Mouse (Mus musculus): ENCODE measurements around the gene Ppp1r35. TPM values are rescaled to one million over a fixed set of nuclear protein-coding genes. Genes with fewer than 3 reads are reported as not detected.
A peak's percentile ranks its signal among the peaks of the same experiment; 100 is the strongest.
"Not testable (repeated sequence)": the region's sequence is repeated elsewhere in the genome, so short reads cannot be mapped to it uniquely, and the experiment has no call there.

Gene Ppp1r35
- polyA plus RNA-seq, 1 experiment: not detected

DNA sequence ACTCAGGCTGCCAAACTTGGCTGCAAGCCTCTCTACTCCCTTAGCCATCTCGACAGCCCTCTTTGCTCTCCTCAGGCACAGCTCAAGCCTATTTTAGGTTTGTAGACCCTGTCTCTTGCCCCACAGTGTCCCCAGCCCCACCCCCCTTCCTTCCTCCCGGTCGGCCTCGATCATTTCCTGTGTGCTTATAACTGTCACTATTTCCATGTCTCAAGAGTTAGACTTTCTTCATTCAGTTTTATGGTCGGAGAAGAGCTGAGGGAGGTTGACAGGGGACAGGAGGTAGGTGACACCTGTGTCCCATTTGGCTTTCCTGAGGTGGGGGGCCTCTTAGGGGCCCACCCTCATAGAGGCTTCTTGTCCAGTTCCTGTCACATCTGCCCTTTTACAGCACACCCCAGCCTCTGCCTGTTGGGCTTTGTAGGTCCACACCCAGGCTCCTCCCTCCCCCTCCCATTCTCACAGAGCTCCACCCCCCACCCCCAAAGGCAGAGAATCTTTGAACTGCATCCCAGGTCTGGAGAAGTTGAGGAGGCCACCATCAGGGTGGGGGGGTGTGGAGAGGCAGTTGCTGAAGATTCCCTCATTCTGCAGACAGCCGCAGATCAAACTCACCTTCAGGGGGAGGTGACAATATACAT is 29.3 kb upstream of the Ppp1r35 start:
- Histone ChIP-seq H3K27ac (ENCODE audit: insufficient read depth, low read depth, low read length) (no peak overlapping the region), H3K4me1 (ENCODE audit: control insufficient read depth, insufficient read depth, low read length) (peaks cover 20% of the 10 kb centered on the region), H3K4me3 (ENCODE audit: insufficient read depth, low read depth, low read length) (no peak overlapping the region)
- TF ChIP-seq CTCF (IDR thresholded peaks at IDR 0.05; ENCODE audit: insufficient read depth, low read depth, low read length) (no peak), POLR2A (IDR thresholded peaks at IDR 0.05; ENCODE audit: insufficient read depth, low read depth, low read length) (no peak)
- 74% methylated on average over 6 of the region's 6 CpGs for WGBS

DNA sequence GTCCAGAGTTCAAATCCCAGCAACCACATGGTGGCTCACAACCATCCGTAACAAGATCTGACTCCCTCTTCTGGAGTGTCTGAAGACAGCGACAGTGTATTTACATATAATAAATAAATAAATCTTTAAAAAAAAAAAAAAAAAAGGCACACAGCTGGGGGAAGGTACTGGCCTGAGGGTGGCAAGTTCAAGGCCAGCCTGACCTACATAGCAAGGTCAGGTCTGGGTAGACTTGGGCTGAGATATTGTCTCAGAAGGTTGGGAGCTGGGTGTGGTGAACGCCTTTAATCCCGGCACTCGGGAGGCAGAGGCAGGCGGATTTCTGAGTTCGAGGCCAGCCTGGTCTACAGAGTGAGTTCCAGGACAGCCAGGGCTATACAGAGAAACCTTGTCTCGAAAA is 28.4 kb upstream of the Ppp1r35 start:
- H3K4me3 ChIP-seq (ENCODE audit: insufficient read depth, low read depth, low read length); H3K27ac ChIP-seq (ENCODE audit: insufficient read depth, low read depth, low read length): not testable (repeated sequence)
- 91% methylated on average over 7 of the region's 8 CpGs for WGBS
- peaks cover 20% of the 10 kb centered on the region for H3K4me1 ChIP-seq (ENCODE audit: control insufficient read depth, insufficient read depth, low read length)

DNA sequence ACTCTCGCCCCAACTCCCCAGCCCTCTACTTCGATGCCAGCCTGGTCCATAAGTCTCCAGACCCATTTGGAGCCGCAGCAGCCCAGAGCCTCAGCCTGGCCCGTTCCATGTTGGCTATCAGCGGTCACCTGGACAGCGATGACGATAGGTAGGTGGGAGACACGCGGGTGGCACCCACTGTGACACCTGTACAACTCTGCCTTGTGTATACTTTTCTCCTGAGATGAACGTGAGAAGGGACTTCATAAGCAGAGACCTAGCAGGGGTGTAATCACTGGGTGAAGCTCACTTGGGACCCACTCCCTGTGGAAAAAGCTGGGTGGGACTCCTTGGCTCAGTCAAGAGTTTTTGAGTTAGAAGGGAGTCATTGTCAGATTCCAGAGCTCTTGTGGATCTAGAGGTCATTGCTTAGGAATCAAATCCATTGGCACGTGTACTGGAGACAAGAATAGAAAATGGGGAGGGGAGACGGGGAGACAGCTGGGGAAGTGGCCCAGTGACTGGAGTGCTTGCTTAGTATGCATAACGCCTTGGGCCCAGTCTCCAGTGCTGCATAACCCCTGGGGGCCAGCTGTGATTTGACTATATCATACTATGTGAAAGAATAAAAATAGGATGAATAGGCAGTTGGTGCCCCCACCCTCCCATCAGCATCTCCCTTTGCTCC is 27.3 kb upstream of the Ppp1r35 start:
- H3K27ac ChIP-seq (ENCODE audit: insufficient read depth, low read depth, low read length): no peak overlapping the region
- no peak for TF ChIP-seq CTCF (IDR thresholded peaks at IDR 0.05; ENCODE audit: insufficient read depth, low read depth, low read length)
- no peak for TF ChIP-seq POLR2A (IDR thresholded peaks at IDR 0.05; ENCODE audit: insufficient read depth, low read depth, low read length)
- 91% methylated on average over 13 of the region's 13 CpGs for WGBS
- H3K4me1 ChIP-seq (ENCODE audit: control insufficient read depth, insufficient read depth, low read length): peaks cover 22% of the 10 kb centered on the region
- no peak overlapping the region for H3K4me3 ChIP-seq (ENCODE audit: insufficient read depth, low read depth, low read length)

DNA sequence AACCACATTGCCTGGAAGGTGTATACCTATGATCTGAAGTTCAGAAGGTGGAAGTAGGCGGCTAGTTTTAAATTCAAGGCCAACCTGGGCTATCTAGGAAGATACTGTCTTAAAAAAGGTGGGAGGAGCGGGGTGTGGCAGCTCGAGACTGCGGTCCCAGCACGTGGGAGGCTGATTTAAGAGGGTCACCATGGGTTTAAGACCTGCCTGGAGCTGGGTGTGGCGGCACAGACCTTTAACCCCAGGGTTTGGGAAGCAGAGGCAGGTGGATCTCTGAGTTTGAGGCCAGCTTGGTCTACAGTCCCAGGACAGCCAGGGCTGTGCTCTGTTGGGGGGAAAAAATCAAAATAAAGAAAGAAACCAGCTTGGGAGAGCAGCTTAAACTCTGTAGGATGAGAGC is 26.7 kb upstream of the Ppp1r35 start:
- Histone ChIP-seq H3K4me3 (ENCODE audit: insufficient read depth, low read depth, low read length) (no peak overlapping the region), H3K4me1 (ENCODE audit: control insufficient read depth, insufficient read depth, low read length) (peaks cover 21% of the 10 kb centered on the region), H3K27ac (ENCODE audit: insufficient read depth, low read depth, low read length) (no peak overlapping the region)
- TF ChIP-seq CTCF (IDR thresholded peaks at IDR 0.05; ENCODE audit: insufficient read depth, low read depth, low read length) (no peak), POLR2A (IDR thresholded peaks at IDR 0.05; ENCODE audit: insufficient read depth, low read depth, low read length) (no peak)
- 93% methylated on average over 6 of the region's 6 CpGs for WGBS

DNA sequence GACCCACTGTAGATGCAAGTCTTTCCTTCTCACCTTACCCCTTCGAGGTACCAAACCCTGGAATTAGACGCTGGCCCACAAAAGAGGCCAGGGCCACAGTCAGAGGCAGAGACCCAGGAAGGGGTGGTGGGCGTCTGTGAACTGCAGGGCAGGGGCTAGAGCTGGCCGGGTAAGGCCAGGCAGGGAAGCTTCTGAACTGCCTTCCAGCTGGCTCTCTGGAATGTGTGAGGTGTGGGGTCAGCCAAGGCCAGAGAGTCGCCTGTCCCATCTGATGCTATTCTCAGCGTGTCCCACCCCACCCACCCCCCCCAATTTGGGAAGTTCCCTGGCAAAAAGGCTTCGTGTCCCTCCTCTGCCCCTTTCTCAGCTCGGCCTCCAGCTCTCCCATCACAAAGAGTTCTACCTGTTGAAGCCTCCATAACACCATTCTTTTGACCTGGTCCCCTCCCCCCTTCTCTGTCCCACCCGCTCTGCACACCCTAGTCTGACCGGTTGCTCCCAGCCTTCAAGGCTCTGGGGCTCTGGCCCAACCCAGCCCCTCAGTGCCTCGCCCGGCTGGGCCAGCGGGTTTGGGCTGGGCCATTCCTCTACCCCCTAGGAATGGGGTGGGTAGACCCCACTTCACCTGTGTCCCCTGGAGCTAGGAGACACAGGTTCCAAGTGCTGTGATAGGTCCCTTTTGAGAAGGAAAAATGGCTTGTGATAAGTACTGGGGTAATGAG is 25.4 kb upstream of the Ppp1r35 start:
- Histone ChIP-seq H3K4me3 (ENCODE audit: insufficient read depth, low read depth, low read length) (no peak overlapping the region), H3K4me1 (ENCODE audit: control insufficient read depth, insufficient read depth, low read length) (peaks cover 11% of the 10 kb centered on the region), H3K27ac (ENCODE audit: insufficient read depth, low read depth, low read length) (no peak overlapping the region)
- 81% methylated on average over 13 of the region's 13 CpGs for WGBS
- TF ChIP-seq POLR2A (IDR thresholded peaks at IDR 0.05; ENCODE audit: insufficient read depth, low read depth, low read length) (no peak), CTCF (IDR thresholded peaks at IDR 0.05; ENCODE audit: insufficient read depth, low read depth, low read length) (no peak)

DNA sequence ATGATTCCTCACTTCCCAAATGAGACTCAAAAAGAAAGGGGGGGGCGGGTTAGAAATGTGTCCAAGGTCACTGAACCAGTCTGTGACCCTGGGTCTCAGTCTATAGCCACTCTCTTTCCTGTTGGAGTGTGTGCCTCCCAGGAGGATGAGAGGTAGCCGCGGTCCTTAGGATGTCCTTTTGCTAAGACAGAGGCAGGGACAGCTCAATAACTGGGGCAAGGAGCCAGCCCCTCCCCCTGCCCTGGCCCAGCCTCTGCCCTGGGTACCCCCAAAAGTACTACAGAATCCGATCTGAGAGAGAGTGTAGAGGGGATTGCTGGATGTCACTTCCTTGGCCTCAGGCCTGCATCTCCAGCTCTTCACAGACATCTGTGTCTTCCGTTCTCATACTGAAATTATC is 23.2 kb upstream of the Ppp1r35 start:
- Histone ChIP-seq H3K27ac (ENCODE audit: insufficient read depth, low read depth, low read length) (no peak overlapping the region), H3K4me3 (ENCODE audit: insufficient read depth, low read depth, low read length) (no peak overlapping the region), H3K4me1 (ENCODE audit: control insufficient read depth, insufficient read depth, low read length) (peaks cover 13% of the 10 kb centered on the region)
- 77% methylated on average over 5 of the region's 5 CpGs for WGBS
- TF ChIP-seq POLR2A (IDR thresholded peaks at IDR 0.05; ENCODE audit: insufficient read depth, low read depth, low read length): no peak
- no peak for TF ChIP-seq CTCF (IDR thresholded peaks at IDR 0.05; ENCODE audit: insufficient read depth, low read depth, low read length)

DNA sequence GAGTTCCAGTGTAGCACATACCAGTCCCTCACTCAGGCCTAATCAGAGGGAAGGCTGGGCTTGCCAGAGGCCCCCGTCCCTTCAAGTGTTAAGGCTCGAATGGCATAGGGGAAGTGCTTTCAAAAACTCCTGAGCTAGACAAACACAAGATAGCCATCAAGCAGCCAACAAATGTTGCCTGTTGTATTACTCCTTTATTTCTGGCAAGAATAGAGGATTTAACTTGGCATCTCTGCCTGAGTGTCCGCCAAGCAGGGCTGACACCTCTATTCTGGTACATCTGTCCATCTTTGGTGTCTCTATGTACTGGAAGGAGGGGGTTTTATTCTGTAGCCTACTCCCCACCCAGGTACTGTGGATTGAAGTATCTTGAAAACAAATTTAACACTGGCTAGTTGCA is 22.5 kb upstream of the Ppp1r35 start:
- Histone ChIP-seq H3K4me1 (ENCODE audit: control insufficient read depth, insufficient read depth, low read length) (peaks cover 13% of the 10 kb centered on the region), H3K27ac (ENCODE audit: insufficient read depth, low read depth, low read length) (no peak overlapping the region), H3K4me3 (ENCODE audit: insufficient read depth, low read depth, low read length) (no peak overlapping the region)
- TF ChIP-seq CTCF (IDR thresholded peaks at IDR 0.05; ENCODE audit: insufficient read depth, low read depth, low read length) (no peak), POLR2A (IDR thresholded peaks at IDR 0.05; ENCODE audit: insufficient read depth, low read depth, low read length) (no peak)
- WGBS: 63% methylated on average over 3 of the region's 3 CpGs

DNA sequence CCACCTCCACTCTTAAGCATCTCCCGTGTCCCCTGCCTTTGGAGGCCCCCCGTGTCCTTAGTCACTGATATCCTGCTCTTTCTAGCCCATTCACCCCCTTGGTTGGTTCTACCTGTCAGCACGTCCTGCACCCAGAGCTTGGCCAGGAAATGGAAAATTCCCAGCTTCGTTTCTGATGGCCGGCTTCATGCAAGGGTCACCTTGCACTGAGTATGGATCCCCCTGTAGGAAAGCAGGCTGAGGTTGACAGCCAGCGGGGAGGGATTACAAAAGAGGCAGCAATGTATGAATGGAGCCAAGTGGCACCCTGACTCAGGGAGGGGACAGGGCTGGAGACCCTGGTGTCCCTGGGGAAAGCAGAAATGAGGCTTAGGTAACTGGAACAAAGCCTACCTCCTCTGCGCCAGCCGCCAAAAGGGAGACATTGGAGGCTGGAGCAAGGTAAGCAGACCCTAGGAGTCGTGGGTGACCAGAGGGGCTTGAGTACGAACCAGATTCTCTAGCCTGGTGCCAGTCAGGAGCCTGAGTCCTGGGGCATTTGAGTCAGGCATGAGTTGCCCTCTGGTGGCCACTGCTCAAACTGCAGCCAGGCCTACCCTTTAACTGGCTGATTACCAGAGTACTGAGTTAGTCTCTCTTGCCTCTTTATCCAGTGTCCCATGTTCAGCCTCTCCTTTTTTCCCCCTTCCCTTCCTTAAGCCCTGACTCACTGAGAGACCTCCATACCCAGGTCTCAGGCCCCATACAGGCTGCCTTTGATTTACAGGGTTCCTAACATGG is 21.6 kb upstream of the Ppp1r35 start:
- H3K4me3 ChIP-seq (ENCODE audit: insufficient read depth, low read depth, low read length): no peak overlapping the region
- no peak overlapping the region for H3K27ac ChIP-seq (ENCODE audit: insufficient read depth, low read depth, low read length)
- WGBS: 42% methylated on average over 10 of the region's 10 CpGs
- peak; percentile 73 for TF ChIP-seq CTCF (IDR thresholded peaks at IDR 0.05; ENCODE audit: insufficient read depth, low read depth, low read length)
- no peak for TF ChIP-seq POLR2A (IDR thresholded peaks at IDR 0.05; ENCODE audit: insufficient read depth, low read depth, low read length)
- H3K4me1 ChIP-seq (ENCODE audit: control insufficient read depth, insufficient read depth, low read length): peaks cover 13% of the 10 kb centered on the region

DNA sequence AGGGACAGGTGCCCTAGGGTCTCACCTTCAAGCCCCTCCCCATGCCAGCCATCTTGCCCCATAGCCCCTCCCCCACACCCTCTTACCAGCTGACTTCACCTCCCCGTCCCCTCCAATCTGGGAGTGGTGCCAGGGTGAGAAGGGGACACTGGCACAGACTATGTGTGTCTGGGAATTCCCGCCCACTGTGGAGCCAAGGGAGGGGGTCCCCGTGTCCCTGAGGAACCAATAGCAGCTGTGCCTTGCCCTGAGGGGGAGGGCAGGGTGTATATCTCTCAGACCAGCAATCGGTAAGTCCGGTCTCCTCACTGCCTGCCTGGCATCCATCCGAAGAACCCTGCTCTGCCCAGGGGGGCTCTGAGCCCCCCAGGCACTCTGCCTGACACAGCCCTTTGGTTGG is 20.8 kb upstream of the Ppp1r35 start:
- Histone ChIP-seq H3K27ac (ENCODE audit: insufficient read depth, low read depth, low read length) (peak overlapping the region; percentile 73), H3K4me3 (ENCODE audit: insufficient read depth, low read depth, low read length) (peak overlapping the region; percentile 30), H3K4me1 (ENCODE audit: control insufficient read depth, insufficient read depth, low read length) (peaks cover 13% of the 10 kb centered on the region)
- WGBS: 29% methylated on average over 6 of the region's 6 CpGs
- no peak for TF ChIP-seq CTCF (IDR thresholded peaks at IDR 0.05; ENCODE audit: insufficient read depth, low read depth, low read length)
- no peak for TF ChIP-seq POLR2A (IDR thresholded peaks at IDR 0.05; ENCODE audit: insufficient read depth, low read depth, low read length)
